Mouse (Mus musculus) NIH3T3 (cell line): ENCODE measurements around the gene Wdr70.

Source experiments
- DNase-seq: peaks from one replicate; pipeline ENCODE4 v3.0.0-alpha.2; 2012; ENCODE audit warnings: low read depth

Gene Wdr70

DNA sequence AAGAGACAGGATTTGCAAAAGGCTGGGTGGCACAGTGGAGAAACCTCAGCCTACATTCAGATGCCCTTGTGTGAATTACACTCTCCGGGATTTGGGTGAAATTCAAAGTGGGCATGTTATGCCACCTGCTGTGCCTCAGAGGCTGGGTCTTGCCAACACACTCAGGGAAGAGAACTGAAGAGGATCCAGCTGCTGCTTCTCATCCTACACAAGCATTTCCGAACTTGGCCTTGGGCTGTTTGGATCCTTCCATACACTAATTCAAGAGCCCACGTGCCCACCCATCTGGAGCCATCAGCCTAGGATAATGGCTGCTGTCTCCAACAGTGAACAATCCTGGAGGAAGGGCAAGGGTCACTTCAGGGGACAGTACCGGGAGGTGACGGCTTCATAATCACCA is 235.7 kb downstream of the Wdr70 start:
- no peak for DNase-seq

DNA sequence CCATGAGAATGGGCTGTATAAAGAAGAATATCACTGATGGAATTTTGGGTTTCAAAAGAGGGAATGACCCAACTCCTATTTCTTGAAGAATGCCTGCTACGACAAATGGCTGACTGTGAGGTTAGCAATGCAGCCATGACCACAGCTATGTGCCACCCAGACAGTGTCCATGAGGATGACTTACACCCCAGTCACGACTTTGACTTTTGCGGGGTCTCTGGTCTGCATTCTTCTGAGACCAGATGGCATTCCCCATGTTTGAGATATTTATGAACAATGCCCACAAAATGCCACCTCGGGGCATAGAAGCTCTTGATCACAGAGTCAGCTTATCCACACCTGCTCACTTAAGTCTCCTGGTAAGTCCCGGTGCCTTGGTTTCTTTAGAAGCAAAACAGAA is 236.1 kb downstream of the Wdr70 start:
- DNase-seq, result peak; percentile 34

DNA sequence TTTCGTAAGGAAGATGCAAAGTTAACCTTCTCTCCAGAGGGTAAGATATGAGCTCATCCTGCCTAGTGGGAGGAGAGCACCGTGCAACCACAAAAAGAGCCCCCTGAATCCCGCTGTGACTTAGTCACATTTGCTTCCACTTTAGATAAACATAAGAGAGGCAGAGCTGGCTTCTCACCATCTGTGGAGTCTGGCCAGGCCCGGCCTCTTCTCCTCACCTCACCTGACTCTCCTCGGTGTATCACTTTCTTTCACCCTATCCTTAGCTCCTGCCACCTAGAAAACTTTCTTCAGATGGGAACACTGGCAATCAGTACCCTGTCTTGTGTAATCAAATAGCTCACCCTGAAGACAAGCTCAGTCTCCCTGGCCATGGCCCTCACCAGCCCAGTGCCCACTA is 240.2 kb downstream of the Wdr70 start:
- DNase-seq, result peak; percentile 21

DNA sequence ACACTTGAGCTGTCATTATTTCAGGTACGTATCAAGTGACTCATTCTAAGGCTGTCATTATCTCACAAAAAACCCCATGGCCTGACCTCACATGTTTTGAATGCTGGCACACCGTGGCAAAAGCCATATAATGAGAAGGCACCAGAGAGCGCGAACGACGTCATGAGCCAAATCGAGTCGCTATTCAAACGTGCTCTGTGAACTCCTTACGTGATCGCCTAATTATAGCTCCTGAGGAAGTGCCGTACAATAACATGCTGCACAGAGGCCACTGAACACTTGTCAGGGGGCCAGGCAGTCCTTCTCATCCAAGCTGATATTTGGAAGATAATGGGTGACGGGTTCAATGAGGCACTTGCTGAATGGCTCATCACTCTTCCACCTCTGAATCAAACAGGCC is 241.6 kb downstream of the Wdr70 start:
- DNase-seq, result no peak

DNA sequence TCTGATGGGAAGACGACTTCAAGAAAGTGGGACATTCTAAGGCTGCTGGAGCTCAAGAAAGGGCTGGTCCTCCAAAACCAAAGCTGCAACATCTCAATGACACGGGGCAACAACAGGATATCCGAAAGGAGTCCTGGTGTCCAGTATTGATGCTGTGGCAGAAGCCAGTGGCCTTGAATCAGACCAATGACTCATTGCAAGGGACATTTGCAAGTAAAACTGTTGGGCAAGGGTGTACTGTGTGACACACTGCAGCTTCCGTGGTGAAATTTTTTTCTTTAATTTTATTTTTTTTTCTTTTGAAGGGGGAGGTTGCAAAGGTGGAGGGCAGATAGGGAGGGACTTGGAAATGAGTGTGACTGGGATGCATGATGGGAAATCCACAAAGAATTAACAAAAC is 256.6 kb downstream of the Wdr70 start:
- no peak for DNase-seq

DNA sequence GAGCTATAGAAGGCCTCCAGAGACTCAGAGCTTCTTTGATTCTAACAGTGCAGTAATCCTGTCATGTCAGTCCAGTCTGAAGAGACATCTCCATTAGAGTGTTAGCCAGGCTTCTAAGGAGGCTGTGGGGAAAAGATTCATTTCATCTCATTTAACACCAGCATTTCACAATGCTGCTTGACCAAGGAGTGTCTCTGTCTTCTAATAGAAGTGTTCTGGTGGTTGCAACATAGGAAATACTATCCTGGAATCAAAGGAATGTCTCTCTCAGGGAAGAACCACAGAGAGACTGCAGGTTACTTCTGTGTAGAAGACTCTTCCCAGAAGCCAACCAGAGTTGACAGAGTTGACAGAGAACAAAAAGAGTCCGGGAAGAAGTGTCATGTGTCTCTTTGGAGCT is 257.3 kb downstream of the Wdr70 start:
- no peak for DNase-seq

DNA sequence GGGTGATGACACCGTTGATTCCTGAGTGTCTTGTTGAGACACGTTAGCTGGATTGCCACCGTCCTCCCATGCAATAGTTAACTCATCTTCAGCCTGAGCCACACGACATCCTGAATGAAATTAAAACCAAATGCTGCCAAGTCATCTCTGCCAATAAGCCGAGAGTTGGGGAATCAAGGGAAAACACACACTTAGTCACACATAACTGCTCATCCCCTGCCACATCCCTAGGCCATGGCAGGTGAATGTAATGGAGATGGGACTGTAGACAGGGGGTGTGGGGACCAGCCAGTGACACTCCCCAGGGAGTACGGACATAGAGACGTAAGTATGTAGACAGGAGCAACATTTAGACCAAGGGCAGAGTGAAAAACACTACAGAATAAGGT is 260.1 kb downstream of the Wdr70 start:
- peak; percentile 72 for DNase-seq

DNA sequence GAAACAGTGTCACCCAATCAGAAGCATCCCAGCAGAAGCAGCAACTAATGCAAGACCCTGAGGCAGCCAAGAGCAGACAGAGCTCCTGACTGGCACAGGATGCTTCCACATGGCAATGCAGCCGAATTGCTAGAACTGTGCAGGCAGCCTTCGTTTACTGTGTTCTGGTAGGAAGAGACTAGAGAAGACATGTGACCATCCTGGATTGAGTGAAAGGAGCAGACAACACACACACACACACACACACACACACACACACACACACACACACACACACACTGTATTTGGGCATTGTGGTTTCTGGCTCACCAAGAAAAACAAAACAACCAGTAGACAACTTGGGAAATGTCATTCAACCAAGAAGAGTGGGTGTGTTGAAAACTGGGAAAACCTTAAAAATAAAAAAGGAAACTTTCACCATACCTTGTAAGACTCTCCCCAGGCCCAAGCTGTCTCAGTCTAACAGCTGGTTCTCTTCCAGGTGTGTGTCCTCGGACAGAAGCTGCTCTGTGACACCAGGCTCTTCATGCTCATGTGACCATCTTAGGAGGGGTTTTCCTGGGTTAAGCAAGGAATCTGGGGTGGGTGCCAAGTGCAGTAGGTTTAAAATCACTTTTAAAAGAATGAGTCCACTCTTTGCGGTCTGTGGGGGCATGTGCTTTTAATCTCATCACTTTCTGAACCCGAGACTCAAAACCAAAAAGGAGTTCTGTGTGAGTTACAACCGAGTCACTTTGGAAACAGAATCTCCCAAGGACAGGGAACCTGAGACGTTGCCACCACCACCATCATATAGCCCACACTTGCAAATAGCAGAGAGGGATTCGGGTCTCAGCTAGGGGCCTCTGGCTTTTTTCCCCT is 260.7 kb downstream of the Wdr70 start:
- peak; percentile 89 for DNase-seq

DNA sequence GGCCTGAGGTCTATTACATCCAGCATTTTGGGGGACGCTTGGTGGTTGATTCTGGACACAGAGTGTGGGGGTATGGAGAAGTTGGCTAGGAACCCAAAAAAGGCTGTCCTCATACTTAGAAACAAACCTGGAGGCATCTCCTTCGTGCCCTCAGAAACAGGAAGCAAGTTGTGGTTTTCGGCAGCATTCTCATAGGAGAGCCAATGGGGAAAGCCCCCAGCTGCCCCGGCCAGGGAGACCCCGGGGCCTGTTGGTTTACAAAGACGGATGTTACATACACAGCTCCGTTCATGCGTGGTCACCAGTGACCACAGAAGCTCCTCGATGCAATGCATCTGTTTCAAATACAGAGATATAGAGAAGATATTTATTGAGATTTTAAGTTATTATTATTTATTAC is 263.6 kb downstream of the Wdr70 start:
- no peak for DNase-seq

DNA sequence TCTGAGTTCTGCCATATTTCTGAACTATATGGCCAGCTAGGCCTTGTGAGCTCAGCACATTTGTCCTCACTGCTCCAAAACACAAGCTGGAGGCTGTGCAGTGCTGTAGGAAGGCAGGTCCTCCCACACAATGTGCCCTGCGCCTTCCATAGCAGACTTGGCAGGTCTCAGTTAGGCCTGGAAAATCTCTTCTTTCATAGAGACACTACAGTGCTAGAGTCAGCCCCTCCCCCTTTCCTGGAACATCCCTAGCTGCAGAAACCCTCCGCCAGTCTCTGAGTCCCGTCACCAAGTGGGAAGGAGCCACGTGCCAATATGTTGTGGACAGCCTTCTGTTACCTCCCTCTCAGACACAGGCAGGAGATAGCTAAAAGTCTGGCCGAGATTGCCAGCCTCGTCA is 273.5 kb downstream of the Wdr70 start:
- no peak for DNase-seq

DNA sequence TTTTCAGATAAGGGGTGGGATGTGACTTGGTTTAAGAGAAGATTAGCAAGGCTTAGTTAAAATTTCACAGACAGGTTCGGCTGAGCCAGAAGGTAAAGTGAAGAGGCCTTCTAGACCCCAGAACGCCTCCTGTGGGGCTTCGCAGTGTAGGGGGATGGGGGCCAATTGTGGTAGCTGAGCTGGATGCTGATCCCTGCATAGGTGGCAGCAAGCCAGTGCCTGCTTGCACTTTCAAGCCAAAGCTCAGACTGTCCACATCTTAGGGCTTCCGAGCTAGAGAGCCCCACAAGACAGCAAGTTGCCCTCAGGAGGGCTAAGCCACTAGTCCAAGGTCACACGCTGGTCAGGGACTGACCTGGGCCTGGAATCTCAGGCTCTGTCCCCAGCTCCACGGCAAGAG is 275.1 kb downstream of the Wdr70 start:
- no peak for DNase-seq
